Mouse (Mus musculus) limb, embryonic 12.5 days (tissue): ENCODE data around the gene Gcgr. TPM values are rescaled to one million over a fixed set of nuclear protein-coding genes. Genes with fewer than 3 reads are reported as not detected.

Experiments used
- ATAC-seq: fragments of 200-750 bp; cut with Nextera tagmentation; 2 replicates; pipeline ENCODE4 v1.8.0; 2017; ENCODE audit warnings: low read depth, moderate TSS enrichment; ENCODE audit not compliant: insufficient number of reproducible peaks, insufficient read depth, low FRiP score, low TSS enrichment
- H3K27ac ChIP-seq: fragments of 300-500 bp; sonication (generic); 2 replicates; pipeline ENCODE4 v1.5.1; 2016; ENCODE audit warnings: mild to moderate bottlenecking, moderate library complexity
- H3K27me3 ChIP-seq: fragments of 300-500 bp; sonication (generic); 2 replicates; pipeline ENCODE4 v1.6.1; 2016; ENCODE audit warnings: mild to moderate bottlenecking, moderate library complexity
- H3K36me3 ChIP-seq: fragments of 300-500 bp; sonication (generic); 2 replicates; pipeline ENCODE4 v1.6.1; 2016; ENCODE audit warnings: mild to moderate bottlenecking, moderate library complexity
- H3K4me1 ChIP-seq: fragments of 300-500 bp; sonication (generic); replicated peaks from 2 replicates; pipeline ENCODE4 v1.6.1; 2016
- H3K4me2 ChIP-seq: fragments of 300-500 bp; sonication (generic); 2 replicates; pipeline ENCODE4 v1.6.1; 2016; ENCODE audit warnings: mild to moderate bottlenecking, moderate library complexity
- H3K4me3 ChIP-seq: fragments of 300-500 bp; sonication (generic); replicated peaks from 2 replicates; pipeline ENCODE4 v1.5.1; 2016; ENCODE audit warnings: mild to moderate bottlenecking
- H3K9ac ChIP-seq: fragments of 300-500 bp; sonication (generic); replicated peaks from 2 replicates; pipeline ENCODE4 v1.6.1; 2016; ENCODE audit warnings: mild to moderate bottlenecking, moderate library complexity
- H3K9me3 ChIP-seq: fragments of 300-500 bp; sonication (generic); 2 replicates; pipeline ENCODE4 v1.6.1; 2016; ENCODE audit warnings: mild to moderate bottlenecking, moderate library complexity
- WGBS: fragments of 180-500 bp; shearing (Covaris S2); methylation state at CpG from one replicate; pipeline ENCODE4 v1.1.7; 2016; 5-methylcytosine and 5-hydroxymethylcytosine counted together
- polyA plus RNA-seq: library from polyadenylated mRNA; unstranded; fragments of >200 nt; fragmentation: Nextera tagmentation; extraction: Ambion mirVana; gene quantifications from 2 replicates; pipeline ENCODE4 v1.2.1, GENCODE M21; 2016

Gene Gcgr
- polyA plus RNA-seq, 1 experiment from 2014 or later, result 4.0 TPM

- Histone ChIP-seq H3K27ac (peak overlapping the region; percentile 89), H3K27me3 (no peaks in the 10 kb centered on the region), H3K4me3 (peak overlapping the region; percentile 97), H3K4me1 (peaks cover 42% of the 10 kb centered on the region), H3K4me2 (peak overlapping the region; percentile 96), H3K9me3 (no peaks in the 10 kb centered on the region), H3K36me3 (peaks cover 58% of the 10 kb centered on the region), H3K9ac (peak overlapping the region; percentile 90)
- 26% methylated on average over 3 of the region's 3 CpGs for WGBS
- no peak for ATAC-seq
Measured at GRCm38 (mm10) chr11:120492878-120493203, 37.7 kb upstream of the Gcgr start.

GRCm38 (mm10) chr11:120493351-120493750, 37.1 kb upstream of the Gcgr start:
- Histone ChIP-seq H3K4me1 (peaks cover 42% of the 10 kb centered on the region), H3K4me3 (peak overlapping the region; percentile 97), H3K9me3 (no peaks in the 10 kb centered on the region), H3K27ac (0 out of 2 replicates have a peak overlapping the region, but pooled peaks have one; percentile 23), H3K27me3 (no peaks in the 10 kb centered on the region), H3K4me2 (peak overlapping the region; percentile 96), H3K36me3 (peaks cover 58% of the 10 kb centered on the region), H3K9ac (peak overlapping the region; percentile 90)
- ATAC-seq, result no peak
- WGBS, result 66% methylated on average over 3 of the region's 3 CpGs

GRCm38 (mm10) chr11:120493911-120494310, 36.6 kb upstream of the Gcgr start:
- no peaks in the 10 kb centered on the region for H3K9me3 ChIP-seq
- WGBS, result 91% methylated on average over 3 of the region's 3 CpGs
- H3K9ac ChIP-seq, result peak overlapping the region; percentile 90; the same call in 1 of the 2 replicates
- peaks cover 58% of the 10 kb centered on the region for H3K36me3 ChIP-seq
- ATAC-seq, result no peak
- no peaks in the 10 kb centered on the region for H3K27me3 ChIP-seq
- peak overlapping the region; percentile 97; the same call in 1 of the 2 replicates for H3K4me3 ChIP-seq
- no peak overlapping the region for H3K27ac ChIP-seq
- H3K4me1 ChIP-seq, result peaks cover 42% of the 10 kb centered on the region
- peak overlapping the region; percentile 96 for H3K4me2 ChIP-seq

GRCm38 (mm10) chr11:120497436-120497835, 33.1 kb upstream of the Gcgr start:
- H3K4me2 ChIP-seq, result no peak overlapping the region
- H3K36me3 ChIP-seq, result peaks cover 55% of the 10 kb centered on the region
- ATAC-seq, result no peak
- no peaks in the 10 kb centered on the region for H3K27me3 ChIP-seq
- H3K9ac ChIP-seq, result no peak overlapping the region
- no peak overlapping the region for H3K4me3 ChIP-seq
- H3K4me1 ChIP-seq, result peaks cover 15% of the 10 kb centered on the region
- H3K27ac ChIP-seq, result no peak overlapping the region
- 92% methylated on average over 3 of the region's 3 CpGs for WGBS
- H3K9me3 ChIP-seq, result no peaks in the 10 kb centered on the region

GRCm38 (mm10) chr11:120498226-120498625, 32.3 kb upstream of the Gcgr start:
- Histone ChIP-seq H3K9me3 (no peaks in the 10 kb centered on the region), H3K9ac (no peak overlapping the region), H3K4me1 (peaks cover 7% of the 10 kb centered on the region), H3K36me3 (peaks cover 55% of the 10 kb centered on the region), H3K27ac (no peak overlapping the region), H3K4me3 (no peak overlapping the region), H3K27me3 (no peaks in the 10 kb centered on the region), H3K4me2 (no peak overlapping the region)
- 92% methylated on average over 12 of the region's 12 CpGs for WGBS
- no peak for ATAC-seq

GRCm38 (mm10) chr11:120498891-120499290, 31.6 kb upstream of the Gcgr start:
- no peak overlapping the region for H3K9ac ChIP-seq
- no peak overlapping the region for H3K27ac ChIP-seq
- H3K36me3 ChIP-seq, result peaks cover 55% of the 10 kb centered on the region
- peaks cover under 1% of the 10 kb centered on the region; the same call in 1 of the 2 replicates for H3K4me1 ChIP-seq
- H3K4me3 ChIP-seq, result no peak overlapping the region
- no peaks in the 10 kb centered on the region for H3K9me3 ChIP-seq
- H3K27me3 ChIP-seq, result no peaks in the 10 kb centered on the region
- 90% methylated on average over 5 of the region's 5 CpGs for WGBS
- ATAC-seq, result no peak
- H3K4me2 ChIP-seq, result no peak overlapping the region

GRCm38 (mm10) chr11:120499894-120500293, 30.6 kb upstream of the Gcgr start:
- Histone ChIP-seq H3K27ac (no peak overlapping the region), H3K36me3 (peaks cover 46% of the 10 kb centered on the region), H3K9ac (no peak overlapping the region), H3K4me2 (no peak overlapping the region), H3K4me3 (no peak overlapping the region), H3K4me1 (no peaks in the 10 kb centered on the region; the same call in 1 of the 2 replicates), H3K9me3 (no peaks in the 10 kb centered on the region), H3K27me3 (no peaks in the 10 kb centered on the region)
- WGBS, result 84% methylated on average over 6 of the region's 6 CpGs
- no peak for ATAC-seq

GRCm38 (mm10) chr11:120500357-120500756, 30.1 kb upstream of the Gcgr start:
- peaks cover 41% of the 10 kb centered on the region for H3K36me3 ChIP-seq
- H3K4me2 ChIP-seq, result no peak overlapping the region
- no peaks in the 10 kb centered on the region for H3K27me3 ChIP-seq
- no peak overlapping the region for H3K9ac ChIP-seq
- WGBS, result 14% methylated on average over 3 of the region's 3 CpGs
- no peak for ATAC-seq
- H3K4me1 ChIP-seq, result no peaks in the 10 kb centered on the region; the same call in 1 of the 2 replicates
- no peak overlapping the region for H3K27ac ChIP-seq
- no peak overlapping the region for H3K4me3 ChIP-seq
- H3K9me3 ChIP-seq, result no peaks in the 10 kb centered on the region

- Histone ChIP-seq H3K27me3 (no peaks in the 10 kb centered on the region), H3K4me2 (no peak overlapping the region), H3K36me3 (peaks cover 35% of the 10 kb centered on the region), H3K27ac (no peak overlapping the region), H3K9ac (no peak overlapping the region), H3K4me3 (no peak overlapping the region), H3K9me3 (no peaks in the 10 kb centered on the region), H3K4me1 (no peaks in the 10 kb centered on the region; the same call in 1 of the 2 replicates)
- ATAC-seq, result no peak
- WGBS, result 69% methylated on average over 6 of the region's 6 CpGs
Measured at GRCm38 (mm10) chr11:120501018-120501417, 29.5 kb upstream of the Gcgr start.

- no peak for ATAC-seq
- peaks cover 28% of the 10 kb centered on the region for H3K36me3 ChIP-seq
- no peak overlapping the region for H3K4me3 ChIP-seq
- no peaks in the 10 kb centered on the region; the same call in 1 of the 2 replicates for H3K4me1 ChIP-seq
- no peak overlapping the region for H3K9ac ChIP-seq
- no peak overlapping the region for H3K27ac ChIP-seq
- WGBS, result 89% methylated on average over 4 of the region's 4 CpGs
- H3K27me3 ChIP-seq, result no peaks in the 10 kb centered on the region
- H3K9me3 ChIP-seq, result no peaks in the 10 kb centered on the region
- H3K4me2 ChIP-seq, result no peak overlapping the region
Measured at GRCm38 (mm10) chr11:120501701-120502100, 28.8 kb upstream of the Gcgr start.

- no peaks in the 10 kb centered on the region for H3K36me3 ChIP-seq
- H3K9me3 ChIP-seq, result no peaks in the 10 kb centered on the region
- 90% methylated on average over 3 of the region's 3 CpGs for WGBS
- H3K4me1 ChIP-seq, result peaks cover 5% of the 10 kb centered on the region; the same call in 1 of the 2 replicates
- H3K9ac ChIP-seq, result no peak overlapping the region
- H3K4me2 ChIP-seq, result no peak overlapping the region
- no peak overlapping the region for H3K4me3 ChIP-seq
- no peak overlapping the region for H3K27ac ChIP-seq
- H3K27me3 ChIP-seq, result no peaks in the 10 kb centered on the region
- no peak for ATAC-seq
Measured at GRCm38 (mm10) chr11:120505661-120506060, 24.8 kb upstream of the Gcgr start.

GRCm38 (mm10) chr11:120506899-120507298, 23.6 kb upstream of the Gcgr start:
- no peaks in the 10 kb centered on the region for H3K9me3 ChIP-seq
- H3K36me3 ChIP-seq, result no peaks in the 10 kb centered on the region
- H3K4me3 ChIP-seq, result no peak overlapping the region
- no peaks in the 10 kb centered on the region for H3K27me3 ChIP-seq
- no peak overlapping the region for H3K27ac ChIP-seq
- whole genome bisulfite sequencing, result 55% methylated on average over 4 of the region's 4 CpGs
- peaks cover 12% of the 10 kb centered on the region; the same call in 1 of the 2 replicates for H3K4me1 ChIP-seq
- no peak overlapping the region for H3K9ac ChIP-seq
- ATAC-seq, result no peak
- H3K4me2 ChIP-seq, result no peak overlapping the region
